Mouse (Mus musculus) testis, postnatal 14 days (tissue): ENCODE data around the gene Slk.
A peak's percentile ranks its signal among the peaks of the same experiment; 100 is the strongest.

Experiments
- DNase-seq: peaks from one replicate; pipeline ENCODE4 v3.0.0; 2021; ENCODE audit warnings: low spot score

Gene Slk

DNA sequence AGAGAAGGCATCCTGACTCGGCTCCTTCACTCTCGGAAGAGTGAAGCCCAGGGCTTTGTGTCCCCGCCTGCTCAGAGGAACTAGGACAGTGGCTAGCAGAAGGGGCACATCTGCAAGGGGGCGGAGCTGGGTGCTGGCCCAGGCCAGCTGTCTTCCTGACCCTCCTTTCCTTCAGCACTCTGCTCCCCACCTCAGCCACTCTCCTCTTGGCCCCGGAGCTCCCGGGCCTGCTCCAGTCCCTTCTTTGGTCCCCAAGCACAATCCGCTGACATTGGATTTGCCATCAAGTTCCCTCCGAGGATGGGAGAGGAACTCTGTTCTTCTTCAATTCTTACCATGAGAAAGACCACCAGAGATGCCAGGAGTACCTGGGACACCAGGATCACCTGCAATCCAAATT is 72.8 kb downstream of the Slk start:
- DNase-seq: no peak

DNA sequence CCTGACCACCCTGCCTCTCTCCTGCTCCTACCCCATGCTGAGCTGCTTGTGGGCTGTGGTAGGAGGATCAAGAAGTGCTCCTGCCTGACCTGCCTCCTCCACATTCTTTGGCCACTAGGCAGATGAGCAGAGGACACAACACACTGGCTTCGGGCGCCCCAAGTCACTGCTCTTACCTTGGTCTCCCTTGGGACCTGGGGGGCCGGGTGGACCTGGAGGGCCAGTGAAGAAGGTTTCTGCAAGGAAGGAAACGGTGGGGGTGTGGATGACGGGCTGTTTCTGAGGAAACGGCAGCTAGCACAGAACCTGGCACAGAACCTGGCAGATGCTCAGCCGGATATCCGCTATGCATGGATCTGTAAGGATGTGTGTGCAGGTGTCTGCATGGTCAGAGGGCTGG is 73.7 kb downstream of the Slk start:
- DNase-seq: no peak

DNA sequence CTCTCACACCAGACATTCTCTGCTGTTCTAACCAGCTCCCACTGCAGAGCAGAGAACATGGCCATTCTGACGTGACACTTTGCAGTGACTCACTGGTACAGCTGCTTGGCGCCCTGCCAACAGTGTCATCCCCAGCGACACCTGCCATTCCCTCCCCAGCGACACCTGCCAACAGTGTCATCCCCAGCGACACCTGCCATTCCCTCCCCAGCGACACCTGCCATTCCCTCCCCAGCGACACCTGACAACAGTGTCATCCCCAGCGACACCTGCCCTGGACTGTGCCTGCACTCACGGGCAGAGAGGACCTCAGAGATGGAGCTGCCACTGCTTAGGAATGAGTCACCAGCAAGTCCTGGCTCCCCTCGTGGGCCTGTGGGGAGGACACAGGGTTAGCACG is 75.4 kb downstream of the Slk start:
- DNase-seq: no peak

DNA sequence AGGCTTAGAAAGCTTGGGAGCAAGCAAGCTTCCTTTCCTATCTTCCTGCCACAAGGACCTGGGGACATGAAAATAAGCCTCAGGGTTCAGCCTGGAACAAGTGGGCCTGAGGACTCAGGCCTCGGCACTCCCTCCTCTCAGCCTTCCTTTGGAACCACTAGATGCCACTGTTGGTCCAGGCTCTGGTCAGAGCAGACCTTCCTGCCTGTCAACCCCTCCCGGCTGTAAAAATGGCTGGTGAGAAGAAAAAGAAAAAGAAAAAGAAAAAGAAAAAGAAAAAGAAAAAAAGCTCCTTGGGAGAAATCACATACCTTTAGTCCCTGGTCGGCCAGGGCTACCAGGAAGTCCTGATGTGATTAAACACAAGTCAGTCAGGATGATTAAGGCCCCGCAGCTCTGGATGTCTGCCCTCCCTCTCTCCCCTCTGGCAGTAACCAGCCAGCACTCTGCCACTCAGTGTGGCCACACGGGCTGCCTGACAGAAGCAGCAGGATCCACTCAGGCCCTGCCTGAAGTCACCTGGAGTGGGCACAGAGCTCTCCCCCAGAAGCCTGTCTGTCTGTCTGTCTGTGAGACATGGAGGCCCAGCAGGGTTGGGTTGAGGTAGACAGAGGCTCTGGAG is 79.5 kb downstream of the Slk start:
- peak; percentile 55 for DNase-seq

DNA sequence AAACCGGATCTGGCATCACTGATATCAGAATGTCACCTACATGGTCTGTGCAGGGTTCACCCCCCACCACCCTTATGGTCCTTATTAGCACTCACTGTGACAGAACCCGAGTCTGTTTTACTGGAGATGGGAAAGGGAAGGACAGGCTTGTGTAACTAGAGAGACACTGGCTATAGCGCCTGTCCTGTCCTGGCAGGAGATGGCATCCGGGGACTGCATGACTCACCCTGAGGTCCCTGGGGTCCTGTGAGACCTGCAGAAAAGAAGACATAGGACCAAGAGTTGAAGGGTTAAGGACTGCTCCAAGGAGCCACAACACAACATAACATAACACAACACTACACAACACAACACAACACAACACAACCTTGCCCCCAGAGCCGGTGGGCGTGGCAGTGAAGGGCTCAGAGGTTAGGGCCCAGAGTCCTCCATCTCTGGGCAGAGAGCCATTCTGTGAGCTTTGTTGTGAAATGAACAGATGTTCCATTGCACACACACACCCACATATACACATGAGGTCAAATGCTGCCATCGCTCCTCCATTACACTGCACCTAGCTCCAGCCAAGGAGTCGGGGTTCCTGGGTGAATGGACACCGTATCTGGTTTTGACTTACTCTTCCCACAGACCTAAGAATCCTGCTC is 80.4 kb downstream of the Slk start:
- no peak for DNase-seq

DNA sequence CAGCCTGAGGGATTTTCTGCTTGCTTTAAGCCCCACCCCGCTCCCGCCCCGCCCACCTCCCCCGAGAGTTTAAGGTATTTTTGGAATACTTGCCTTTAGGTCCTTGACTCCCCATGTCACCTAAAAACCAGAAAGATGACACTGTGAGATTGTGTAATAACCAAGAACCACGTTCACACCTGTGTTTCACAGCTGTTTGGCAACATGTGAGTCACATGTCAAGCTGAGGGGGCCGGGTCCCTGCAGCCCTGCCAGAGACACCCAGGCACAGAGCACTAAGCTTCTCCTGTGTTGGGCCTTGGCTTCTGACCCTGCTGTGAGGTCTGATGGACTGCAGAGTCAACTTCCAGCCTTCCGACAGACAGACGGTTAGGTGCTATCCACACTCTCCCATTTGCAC is 88.1 kb downstream of the Slk start:
- DNase-seq: no peak

DNA sequence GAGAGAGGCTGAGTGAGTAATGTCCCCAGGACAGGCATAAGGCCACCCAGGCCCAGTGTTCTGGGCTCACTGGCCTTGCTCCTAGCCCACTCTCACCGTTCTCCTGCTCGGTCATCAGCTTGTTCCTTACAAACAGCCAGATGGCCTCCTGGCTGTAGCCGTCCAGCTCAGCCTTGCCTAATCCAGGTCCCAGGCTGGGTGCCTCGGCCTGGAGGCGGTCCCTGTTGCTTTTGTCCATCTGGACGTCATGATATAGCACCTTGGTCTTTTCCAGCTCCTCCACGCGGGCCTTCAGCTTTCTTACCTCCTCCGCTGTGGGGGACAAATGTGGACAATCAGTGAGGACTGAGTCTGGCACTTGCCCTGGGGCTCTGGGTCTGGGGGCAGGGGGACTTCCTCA is 88.9 kb downstream of the Slk start:
- no peak for DNase-seq

DNA sequence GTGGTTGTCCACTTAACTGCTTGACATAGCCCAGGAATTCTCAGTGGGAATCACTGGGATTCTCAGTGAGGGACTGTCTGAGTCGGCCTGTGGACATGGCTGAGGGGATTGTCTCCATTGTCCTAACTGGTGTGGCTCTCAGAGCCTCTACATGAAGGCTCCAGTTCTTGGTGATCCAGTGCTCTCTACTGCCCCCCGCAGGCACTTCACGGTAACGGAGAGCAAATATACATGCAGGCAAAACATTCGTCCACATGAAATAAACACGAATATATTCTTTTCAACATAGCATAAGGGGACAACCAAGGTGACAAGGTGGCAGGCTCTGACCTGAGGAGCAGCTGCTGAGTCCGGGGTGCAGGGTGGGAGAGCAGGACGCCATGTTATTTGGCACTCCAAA is 94.9 kb downstream of the Slk start:
- no peak for DNase-seq

DNA sequence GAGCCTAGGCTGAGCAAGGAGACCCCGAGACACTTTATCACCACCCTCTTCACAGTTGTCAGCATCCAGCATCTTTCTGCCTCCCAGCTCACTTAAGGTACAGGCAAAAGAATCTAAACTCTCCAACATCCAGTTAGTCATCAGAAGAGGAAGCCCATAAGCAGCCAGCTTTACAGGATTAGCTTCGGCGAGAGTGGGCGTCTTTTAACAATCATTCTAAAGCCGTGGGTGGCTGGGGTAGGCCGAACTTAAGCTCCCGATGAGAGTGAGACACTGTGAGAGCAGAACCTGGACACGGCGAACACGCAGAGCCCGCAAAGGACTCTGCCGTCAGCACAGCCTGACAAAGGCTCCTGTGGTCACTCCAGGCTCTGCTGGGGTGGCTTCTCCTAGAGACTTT is 99.2 kb downstream of the Slk start:
- no peak for DNase-seq

DNA sequence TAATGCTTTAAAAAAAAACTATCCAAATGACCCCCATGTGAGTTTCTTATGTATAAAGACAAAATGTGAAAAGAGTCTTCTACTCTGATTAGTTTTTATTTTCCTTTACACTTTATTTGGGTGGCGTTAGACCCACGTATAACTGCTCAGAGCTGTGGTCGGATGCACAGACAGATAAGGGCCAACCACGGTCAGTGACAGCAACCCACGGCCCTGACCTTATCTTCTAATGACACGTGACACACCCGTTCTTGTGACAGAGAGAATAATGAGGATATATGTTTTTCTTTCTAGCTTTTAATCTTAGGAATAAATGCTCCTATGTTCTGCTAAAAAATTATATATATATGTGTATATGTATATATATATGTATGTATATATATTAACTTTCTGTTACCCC is 110.1 kb downstream of the Slk start:
- DNase-seq: no peak

DNA sequence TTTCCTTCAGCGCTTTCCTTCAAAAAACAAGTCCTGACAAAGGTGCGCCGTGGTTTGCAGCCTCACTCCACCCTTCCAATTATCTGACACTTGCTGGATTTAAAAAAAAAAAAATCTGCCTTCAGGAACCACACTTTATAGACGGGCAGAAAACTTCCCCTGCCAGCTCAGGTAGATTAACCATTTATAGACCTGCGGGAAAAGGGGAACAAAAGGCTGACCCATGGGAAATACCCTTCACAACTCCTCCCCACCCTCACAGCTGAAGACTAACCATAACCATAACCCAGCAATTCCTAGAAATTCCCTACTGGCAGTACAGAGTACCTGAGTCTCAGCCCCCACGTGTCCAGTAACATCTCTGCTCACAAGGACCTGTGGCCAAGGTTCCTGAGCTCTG is 112.5 kb downstream of the Slk start, which contains the start of gene Col17a1:
TSS of gene Col17a1 (minus strand) at position 101 of the 400 bp plus-strand sequence.
- no peak for DNase-seq
